Mouse (Mus musculus): ENCODE measurements around the gene Vsig2.

The Vsig2 gene

DNA sequence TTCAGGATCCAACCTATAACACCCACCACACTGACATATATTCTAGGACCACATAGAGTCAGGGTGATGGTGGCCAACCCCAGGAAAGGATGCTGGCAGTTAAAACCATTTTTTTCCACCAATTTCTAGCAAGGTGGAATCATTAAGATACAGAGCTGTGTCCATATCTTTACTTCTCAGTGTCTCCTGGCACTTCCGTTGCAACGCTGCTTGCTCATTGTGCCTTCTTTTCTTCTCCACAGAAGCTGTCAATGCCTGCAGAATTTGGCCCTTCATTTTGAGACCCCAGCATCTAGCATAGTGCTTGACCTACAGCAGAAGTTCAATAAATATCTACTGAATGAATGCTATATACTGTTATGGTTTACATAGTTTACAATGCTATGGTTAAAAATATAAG, 28.0 kb downstream of the Vsig2 start:
- DNase-seq (ENCODE audit: low read depth): no peak

DNA sequence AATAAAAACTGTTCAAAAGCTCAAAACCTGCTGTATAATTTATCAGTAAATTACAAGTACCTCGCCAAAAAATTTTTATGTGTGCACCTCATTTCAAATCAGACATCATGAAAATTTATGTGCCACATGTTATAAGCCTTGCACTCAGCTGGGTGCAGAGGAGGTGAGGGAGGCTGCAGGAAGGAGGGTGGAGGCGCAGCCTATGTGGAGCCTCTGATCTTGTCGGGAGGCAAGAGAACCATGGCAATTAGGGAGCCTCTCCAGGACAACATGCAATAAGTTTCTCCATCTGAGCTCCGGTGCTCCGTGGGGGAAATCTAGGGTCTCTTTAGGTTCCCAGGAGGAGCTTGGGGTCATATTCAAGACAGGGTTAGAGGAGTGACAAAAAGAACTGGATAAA, 28.4 kb downstream of the Vsig2 start:
- DNase-seq (ENCODE audit: low read depth): no peak

DNA sequence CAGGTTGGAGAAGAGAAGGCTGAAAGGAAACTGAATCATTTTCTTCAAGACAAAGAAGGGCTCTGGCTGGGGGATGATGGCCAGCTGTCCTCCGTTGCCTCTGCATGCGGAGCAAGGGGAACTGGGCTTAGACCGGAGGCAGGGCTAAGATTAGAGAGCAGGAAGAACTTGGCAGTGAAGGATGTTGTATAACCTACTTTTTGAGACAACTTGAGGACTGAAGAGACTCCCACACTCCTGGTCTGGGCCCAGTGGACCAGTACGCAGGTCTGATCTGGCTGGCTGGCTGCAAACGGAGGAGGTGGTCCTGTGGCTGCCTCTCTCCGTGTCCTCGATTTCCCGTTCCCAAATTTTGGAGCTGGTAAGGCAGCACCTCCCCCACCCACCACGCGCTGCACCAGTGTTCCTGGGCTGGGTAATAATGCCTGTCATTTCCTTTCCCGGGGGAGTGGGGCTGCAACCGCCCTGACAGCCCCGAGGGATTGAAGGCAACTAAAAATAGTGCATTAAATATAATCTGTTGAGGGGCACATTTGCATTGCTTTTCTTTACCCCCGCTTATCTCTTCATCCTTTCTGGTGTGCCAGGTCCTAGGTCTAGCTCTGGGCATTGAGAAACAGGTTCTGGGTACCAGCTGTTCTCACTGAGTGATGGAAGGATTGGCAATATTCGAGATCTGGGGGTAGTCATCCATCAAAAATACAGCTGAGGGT, 29.0 kb downstream of the Vsig2 start:
- no peak for DNase-seq (ENCODE audit: low read depth)

DNA sequence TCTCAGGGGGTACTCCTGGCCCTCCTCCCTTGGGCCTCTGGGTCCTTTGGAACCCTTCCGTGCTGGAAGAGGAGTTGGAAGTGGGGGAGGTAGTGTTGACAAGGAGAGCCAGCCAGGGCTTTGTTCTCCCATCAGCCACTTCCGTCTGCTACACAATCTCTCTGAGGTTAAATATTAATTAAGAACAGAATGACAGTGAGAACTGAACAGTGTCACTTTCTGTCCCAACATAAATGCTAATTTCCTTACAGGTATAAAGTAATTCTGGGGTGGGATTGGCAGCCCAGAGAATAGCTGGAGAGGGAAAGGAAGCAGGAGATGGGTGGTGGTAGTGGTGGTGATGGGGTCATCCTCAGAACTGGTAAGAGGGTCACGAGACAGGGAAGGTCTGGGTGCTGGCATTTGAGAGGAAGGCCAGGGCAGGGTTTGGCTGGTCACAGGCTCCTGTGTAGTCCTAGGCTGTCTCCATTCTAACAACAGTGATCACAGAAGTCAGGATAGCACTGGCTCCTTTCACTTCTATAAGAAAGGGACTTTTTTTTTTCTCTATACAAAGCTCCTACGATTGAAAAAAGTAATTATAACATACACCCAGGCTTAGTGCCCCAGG, 29.7 kb downstream of the Vsig2 start:
- DNase-seq (ENCODE audit: low read depth): no peak

DNA sequence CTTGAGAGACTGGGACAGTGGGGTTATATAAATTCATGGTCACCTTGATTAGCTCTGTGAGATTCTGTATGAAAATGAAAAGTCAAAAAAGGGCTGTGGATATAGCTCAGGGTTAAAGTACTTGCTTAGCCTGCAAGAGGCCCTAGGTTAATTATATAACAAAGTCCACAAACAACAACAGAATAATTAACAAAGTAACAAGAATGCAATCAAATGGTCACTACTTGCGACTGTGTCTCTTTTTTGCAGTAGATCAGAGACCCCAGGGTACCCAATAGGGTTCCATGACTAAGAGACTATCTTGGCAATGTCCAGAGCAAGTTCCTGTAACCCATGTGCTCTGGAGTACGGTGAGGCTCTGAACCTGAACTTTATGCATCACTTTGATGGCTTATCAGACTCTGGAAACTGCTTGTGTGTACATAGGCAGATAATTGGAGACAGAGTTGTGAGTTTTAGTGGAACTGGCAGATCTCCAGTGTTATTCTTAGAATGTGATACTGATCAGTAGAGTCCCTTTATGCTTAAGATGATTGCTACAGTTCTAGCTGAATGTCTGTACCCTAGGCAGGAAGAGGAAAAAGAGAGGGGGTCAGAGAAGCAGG, 30.3 kb downstream of the Vsig2 start:
- DNase-seq (ENCODE audit: low read depth): no peak

DNA sequence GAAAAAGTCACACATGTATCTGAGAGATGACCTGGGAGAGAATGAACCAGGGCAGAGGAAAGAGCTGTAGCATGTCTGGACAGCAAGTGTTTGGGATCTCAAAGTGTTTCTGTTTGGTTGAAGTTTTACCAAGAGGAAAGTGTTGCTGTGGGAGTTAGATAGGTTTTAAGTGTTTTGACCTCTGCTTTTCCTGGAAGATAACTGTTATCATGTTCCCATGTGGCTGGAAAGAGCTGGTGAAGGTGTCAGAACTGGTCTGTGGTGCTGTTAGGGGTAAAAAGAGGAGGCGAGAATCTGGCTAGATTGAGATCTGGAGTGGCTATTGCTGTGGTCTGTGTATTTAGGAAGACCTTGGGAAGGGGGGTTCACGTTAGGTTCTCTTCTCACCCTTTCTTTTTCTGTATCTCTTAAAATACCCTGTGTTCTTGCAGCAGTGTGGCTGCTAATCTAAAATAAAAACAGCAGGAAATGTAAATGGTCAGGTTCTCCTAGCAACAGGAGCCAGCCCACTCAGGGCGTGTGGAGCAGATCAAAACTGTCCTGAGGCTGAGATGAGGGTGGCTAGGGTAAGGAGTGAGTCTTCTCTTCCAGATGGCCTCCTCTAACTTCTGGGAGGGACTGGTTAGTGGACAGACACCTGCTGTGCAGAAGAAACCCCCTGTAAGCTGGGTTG, 33.3 kb downstream of the Vsig2 start:
- no peak for DNase-seq (ENCODE audit: low read depth)

DNA sequence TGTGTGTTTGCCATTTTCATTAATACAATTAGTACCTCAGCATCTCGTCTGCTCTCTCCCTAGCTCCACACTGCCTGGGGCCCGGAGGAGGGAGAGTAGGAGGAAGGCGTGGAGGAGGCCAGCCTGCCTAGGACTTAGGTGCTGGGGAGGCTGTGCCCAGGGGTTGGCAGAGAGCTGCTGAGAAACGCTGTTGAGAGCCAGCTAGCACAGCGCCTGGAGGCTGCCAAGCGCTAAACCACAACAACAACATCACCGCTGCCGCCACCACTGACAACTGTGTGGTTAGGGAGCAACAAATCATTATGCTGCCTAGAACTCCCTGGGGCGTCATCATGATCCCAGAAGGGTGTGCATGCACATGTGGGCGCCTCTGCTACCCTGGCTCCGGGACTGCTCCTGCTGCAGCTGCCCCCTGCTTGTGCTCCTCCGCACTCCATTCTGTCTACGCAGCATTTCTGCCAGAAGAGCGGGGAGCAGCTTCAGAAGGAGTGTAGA, 37.4 kb downstream of the Vsig2 start:
- peak; percentile 35 for DNase-seq (ENCODE audit: low read depth)

DNA sequence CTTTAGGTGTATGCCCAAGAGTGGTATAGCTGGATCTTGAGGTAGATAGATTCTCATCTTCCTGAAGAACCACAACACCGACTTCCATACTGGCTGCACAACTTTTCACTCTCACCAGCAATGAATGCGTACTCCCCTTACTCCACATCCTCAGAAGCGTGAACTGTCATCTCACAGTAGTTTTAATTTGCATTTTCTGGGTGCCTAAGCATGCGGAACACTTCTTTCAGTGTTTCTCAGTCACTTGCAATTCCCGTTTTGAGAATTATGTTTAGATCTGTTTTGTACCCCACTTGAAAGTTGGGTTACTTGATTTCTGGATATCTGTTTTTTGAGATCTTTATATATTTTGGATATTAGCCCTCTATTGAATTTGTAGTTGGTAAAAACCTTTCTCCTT, 44.5 kb downstream of the Vsig2 start:
- DNase-seq (ENCODE audit: low read depth): no peak

DNA sequence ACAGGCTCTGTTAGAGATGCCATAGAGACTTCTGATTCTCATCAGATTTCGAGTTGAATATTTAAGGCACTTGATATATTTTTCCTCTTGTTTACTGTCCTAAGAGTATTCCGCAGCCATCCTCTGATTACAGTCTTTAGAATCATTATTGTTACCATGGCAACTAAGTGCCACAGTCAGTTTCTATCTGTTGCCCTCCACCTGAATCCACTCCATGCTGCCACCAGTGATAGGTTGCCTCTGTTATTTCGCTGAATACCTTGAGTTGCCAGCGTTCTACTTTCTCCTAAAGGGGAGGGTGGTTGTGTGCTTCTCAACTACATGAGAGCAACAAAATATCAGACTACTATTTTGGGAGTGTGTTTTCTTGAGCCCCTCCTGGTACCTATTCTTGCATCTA, 47.7 kb downstream of the Vsig2 start:
- no peak for DNase-seq (ENCODE audit: low read depth)

DNA sequence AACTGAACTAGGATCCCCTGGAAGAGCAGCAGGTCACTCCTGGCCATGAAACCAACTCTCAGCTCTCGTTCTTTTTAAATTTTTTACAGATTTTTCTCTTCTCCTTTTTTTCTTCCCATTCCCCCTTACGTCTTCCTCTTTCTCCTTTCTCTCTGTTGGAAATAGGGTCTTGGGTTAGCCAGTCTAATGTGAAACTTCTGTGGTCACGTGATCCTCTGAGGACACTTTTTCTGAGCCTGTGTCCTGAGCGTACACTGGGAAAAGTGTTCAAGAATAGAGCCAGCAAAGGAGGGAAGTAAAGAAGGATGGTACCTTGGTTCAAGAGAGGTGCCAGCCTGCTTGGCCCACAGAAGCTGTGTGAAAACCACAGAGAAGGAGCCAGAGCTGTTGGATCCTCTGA, 51.3 kb downstream of the Vsig2 start:
- no peak for DNase-seq (ENCODE audit: low read depth)

DNA sequence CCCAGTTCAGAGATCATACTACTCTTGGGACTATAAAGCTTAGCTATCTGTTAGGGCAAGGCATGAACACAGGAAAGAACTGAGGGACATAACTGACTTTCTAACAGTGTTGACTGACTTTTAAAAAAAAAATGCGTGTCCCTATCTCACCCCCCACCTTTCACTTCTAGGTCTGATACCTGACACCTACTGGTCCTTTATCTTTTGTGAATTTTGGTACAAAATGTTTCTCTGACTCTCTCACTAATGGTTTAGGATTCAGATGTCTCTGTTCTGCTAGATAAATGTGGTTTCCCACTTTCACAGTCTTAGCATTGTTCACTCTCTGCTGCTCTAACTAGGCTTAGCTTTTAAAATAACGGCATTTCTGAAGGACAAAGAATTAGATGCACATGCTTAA, 53.0 kb downstream of the Vsig2 start:
- no peak for DNase-seq (ENCODE audit: low read depth)

DNA sequence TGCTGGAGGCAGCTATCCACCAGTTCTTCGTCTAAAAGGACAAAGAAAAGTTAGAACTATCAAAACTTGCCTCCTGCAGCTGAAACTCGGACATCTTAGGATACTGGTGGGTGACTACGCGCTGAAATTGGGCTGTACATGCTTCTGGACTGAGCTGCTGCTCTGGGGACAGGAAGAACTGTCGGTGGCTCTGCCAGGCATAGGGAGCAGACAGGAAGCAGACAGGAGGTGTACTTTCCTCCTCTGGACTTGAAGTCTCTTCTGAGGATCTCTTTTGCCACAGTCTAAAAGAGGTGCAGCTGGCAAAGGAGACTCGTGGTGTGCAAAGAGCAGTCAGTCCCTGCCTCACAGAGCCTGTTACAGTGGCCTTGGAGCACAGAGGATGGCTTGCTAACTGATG, 53.6 kb downstream of the Vsig2 start:
- DNase-seq (ENCODE audit: low read depth): no peak

DNA sequence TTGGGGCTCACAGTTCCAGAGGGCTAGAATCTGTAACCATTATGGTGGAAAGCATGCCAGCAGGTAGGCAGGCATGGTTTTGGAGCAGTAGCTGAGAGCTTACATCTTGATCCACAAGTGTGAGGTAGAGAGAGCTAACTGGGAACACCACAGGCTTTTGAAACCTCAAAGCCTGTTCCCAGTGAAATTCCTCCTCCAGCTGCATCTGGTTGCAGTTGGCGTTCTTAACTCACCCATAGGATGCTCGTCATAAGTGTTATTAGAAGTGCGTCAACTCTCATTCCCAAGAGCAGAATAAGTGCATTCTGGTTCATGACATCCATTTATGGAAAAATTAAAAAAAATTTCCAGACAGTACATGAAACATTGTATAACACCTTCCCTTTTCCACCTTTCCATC, 54.6 kb downstream of the Vsig2 start:
- no peak for DNase-seq (ENCODE audit: low read depth)
